Mouse (Mus musculus): ENCODE measurements around the gene Serpina16.
"Not testable (repeated sequence)": the region's sequence is repeated elsewhere in the genome, so short reads cannot be mapped to it uniquely, and the experiment has no call there.

Serpina16 gene

DNA sequence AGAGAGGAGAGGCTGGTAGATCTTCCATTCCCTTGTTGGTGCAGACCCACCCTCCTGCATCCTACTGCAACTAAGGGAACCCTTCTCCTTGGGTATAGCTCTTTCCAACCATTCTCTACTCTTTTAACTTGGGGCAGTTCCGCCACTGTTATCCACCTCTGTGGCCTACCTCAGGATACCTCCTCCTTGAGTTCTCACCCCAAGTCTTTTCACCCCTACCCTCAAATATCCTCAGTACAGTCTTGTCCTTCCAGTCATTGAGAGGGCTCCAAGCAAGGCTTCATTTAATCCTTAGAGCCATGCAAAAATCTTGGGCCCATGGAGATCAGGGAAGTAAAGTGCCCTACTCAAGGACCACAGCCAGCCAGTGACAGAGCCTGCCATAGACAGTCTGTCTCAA, at the start of gene Serpina16:
Serpina16 (minus strand) TSS at position 101 of the 400 bp plus-strand sequence.
- DNase-seq, result no peak

- DNase-seq, result peak; percentile 23
Measured at GRCm38 (mm10) chr12:103711537-103711936, 35.6 kb upstream of the Serpina16 start.

- no peak for DNase-seq
Measured at GRCm38 (mm10) chr12:103710405-103710804, 34.5 kb upstream of the Serpina16 start.

DNA sequence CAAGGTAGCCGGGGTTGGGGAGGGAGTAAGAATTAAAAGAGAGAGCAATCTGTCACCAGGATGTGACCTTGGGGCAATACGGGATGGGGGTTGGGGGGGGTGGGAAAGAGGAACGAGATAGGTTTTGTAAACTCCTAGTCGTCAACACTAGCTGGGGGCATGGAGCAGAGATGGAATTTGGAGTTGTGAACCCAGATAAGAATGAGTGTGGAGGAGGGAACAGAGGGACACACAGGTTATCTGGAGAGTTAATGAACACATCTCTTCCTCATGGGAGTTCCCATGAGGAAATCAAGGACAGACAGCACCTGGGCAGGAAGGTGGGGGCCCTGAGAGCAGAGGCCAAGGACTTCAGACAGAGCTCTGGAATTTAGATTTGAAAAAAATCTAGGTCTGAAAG, 30.2 kb upstream of the Serpina16 start:
- no peak for DNase-seq

DNA sequence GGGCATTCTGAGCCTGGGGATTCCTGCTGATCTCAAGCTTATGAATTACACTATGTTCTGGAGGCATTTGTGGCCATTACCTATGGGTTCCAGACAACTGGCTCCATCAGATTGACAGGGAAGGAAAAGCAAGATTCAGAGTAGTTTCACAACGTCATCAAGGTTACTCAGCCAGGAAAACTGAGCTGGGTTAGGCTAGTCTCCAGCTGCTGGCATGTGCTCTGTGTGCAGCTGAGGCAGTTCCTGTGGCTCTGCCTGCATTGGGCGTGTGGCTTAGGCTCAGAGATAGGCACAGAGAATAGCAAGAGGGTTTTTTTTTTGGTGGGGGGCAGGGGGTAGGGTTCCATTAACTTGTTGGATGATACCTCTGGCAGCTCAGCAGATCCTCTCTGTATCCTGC, 29.6 kb upstream of the Serpina16 start:
- no peak for DNase-seq

DNA sequence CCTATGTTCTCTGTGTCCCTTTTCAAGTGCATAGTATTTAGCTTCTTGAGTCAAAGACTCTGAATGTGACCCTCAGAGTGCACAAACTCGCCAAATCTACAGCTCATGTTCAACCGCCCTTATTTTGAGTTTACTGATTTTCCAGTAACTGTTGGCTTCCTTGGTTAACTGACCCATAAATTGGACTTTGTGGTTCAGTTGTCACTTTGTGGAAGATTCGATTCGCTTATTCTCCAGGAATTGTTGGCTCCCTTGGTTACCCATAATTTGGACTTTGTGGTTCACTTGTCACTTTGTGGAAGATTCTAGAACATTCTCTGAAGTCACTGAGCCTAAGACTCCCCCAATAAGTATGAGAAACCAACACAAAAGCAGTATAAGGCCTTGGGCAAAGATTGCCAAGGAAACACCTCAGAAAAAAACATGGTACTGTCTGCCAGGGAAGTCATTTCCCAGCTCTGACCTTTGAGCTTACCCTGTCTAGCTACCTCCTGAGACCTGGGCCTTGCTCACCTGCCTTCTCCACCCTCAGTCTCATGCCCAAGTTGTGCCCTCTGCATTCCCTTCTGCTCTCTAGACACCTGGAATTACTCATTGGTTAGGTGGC, 24.3 kb upstream of the Serpina16 start:
- no peak for DNase-seq

DNA sequence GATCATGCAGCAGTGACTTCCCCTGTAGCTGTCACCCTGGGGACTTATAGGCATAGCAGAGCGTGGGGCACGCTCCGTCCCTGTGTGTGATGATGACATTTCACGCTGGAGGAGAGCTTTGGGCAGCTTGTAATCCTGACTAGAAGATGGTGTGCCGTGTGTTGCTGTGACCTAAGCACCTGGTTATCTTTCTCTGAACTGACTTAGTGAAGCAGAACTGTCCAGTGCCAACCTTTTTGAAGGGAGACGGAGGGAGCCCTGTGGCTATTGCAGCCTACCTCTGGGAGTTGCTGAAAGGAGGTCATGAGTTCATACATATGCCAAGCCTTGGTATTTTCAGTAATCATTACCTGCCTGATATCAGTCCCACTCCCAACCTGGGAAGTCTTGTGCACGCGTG, 19.5 kb upstream of the Serpina16 start, which contains the start of gene Serpina1f:
Serpina1f (minus strand) TSS at position 101 of the 400 bp plus-strand sequence.
- DNase-seq, result no peak

DNA sequence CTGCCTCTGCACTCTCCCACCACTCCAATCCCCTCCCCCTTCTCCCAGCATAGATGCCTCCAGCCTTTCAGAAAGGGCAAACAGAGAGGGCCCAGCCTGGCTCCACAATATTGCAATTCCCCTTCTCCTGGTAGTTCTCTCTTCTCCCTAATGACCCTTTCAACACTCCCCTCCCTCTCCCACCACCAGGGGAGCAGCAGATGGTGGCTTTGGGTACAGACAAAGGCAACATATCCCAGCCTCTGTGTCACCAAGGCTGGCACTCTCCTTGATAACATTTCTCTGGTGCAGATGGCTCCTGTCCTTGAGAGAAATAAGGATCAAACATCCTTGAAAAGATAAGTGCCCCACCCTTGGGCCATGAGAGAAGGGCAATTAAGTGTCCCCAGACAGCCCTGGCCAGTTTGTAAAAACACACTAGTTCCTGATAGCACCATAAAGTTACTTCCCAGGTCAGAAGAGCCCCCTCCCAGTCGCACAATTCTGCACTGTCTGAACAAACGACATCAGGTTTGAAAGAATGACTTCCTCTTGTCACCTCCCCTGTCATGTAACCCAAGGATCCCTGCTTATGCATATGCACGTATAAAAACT, 12.4 kb upstream of the Serpina16 start:
- DNase-seq, result no peak

DNA sequence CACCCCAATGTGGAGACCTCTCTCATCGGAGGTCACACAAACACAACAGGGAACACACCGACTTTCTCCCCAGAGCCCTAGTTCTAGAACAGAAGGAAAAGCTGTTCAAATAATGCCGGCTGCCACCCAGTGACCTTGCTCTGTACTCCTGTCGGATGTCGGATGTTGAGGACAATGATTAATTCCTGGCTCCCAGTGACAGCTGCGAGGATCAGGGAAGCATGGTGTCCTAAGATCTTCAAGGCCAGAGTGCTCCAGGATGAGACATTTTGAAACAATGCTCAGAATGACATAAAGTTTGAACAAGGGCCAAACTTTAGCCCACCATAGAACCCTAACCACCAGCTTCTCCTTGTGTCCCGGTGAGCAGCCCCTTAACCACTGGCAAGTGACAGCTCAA, 11.1 kb upstream of the Serpina16 start:
- DNase-seq, result no peak

GRCm38 (mm10) chr12:103686050-103686449, 10.1 kb upstream of the Serpina16 start:
- DNase-seq, result no peak

GRCm38 (mm10) chr12:103685386-103685785, 9.4 kb upstream of the Serpina16 start:
- DNase-seq, result no peak

GRCm38 (mm10) chr12:103683775-103684174, 7.8 kb upstream of the Serpina16 start:
- no peak for DNase-seq

GRCm38 (mm10) chr12:103681739-103682138, 5.8 kb upstream of the Serpina16 start:
- no peak for DNase-seq

DNA sequence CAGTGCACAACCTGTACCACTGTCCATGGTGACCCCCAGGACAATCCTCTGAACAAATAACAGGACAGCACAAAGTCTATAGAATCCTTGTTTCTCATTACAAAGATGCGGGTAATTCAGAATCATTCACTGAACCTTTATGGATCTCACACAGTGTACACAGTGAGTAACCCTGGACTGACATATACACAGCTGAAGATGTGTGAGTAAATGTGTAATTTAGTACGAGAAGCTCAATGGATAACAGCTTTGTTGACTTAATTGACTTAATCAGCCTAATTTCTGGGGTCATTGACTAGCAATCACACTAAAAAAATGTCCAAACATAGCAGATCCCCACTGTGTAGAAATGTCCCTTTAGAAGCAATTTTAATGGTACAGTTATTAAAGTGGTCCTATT, 5.2 kb upstream of the Serpina16 start:
- no peak for DNase-seq

- DNase-seq, result not testable (repeated sequence)
Measured at GRCm38 (mm10) chr12:103679853-103680252, 3.9 kb upstream of the Serpina16 start.

- DNase-seq, result peak; percentile 49
Measured at GRCm38 (mm10) chr12:103673179-103673578, 2.8 kb downstream of the Serpina16 start.

GRCm38 (mm10) chr12:103671483-103671882, 4.5 kb downstream of the Serpina16 start:
- DNase-seq, result no peak

DNA sequence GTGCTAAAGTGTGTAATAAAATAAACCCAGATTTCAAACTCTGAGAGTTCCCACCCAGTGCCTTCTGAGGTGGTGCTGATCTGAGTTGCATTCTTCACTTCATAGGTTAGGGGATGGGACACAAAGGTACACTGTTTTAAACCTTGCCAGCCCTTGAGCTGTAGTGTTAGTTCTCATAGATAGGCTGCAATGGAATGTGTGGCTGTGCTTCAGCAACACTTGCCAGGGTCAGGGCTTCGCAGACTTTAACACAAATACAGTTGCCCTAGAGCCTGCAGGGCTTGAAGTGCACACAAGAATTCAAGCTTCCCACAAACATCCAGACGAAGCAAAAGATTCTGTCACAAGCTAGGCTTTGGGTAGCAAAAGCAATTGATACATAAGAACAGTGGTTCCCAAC, 5.0 kb downstream of the Serpina16 start:
- DNase-seq, result no peak

DNA sequence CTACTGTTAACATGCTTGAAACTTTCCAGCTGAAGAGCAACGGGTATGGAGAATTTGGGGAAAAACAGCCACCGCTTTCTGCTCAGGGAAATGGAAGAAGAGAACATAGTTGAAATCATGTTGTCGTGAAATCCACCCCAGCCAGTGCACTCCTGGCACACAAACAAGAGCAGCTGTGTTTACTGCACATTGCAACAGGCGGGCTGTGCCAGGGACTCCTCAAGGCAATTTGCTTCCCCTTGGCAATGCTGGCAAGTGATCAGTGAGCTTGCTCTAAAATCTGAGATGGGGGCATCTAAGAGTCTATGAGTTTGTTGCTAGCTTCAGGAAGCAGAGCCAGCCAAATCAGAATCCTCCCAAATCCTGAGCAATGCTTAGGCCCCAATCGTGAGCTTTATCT, 5.6 kb downstream of the Serpina16 start:
- peak; percentile 29 for DNase-seq

GRCm38 (mm10) chr12:103665286-103665685, 10.7 kb downstream of the Serpina16 start:
- no peak for DNase-seq

- DNase-seq, result not testable (repeated sequence)
Measured at GRCm38 (mm10) chr12:103662053-103662452, 13.9 kb downstream of the Serpina16 start.

DNA sequence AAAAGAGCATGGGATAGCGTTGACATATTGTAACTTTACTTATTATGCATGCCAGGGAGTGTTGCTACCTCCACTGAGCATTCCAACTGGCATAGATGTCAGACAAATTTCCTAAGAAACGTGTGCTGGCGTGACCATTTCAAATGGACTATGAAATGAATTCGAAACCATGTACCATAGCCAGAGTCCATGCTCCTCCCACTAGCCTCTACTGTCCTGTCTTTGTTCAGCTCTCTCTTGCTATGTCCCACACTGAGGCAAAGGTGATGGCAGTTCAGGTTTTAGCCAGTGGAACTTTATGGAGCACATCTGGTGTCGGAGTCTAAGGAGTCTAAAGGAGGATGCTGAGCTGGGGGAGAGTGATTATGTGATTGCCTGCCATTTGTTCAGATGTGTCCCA, 15.9 kb downstream of the Serpina16 start:
- DNase-seq, result no peak

- no peak for DNase-seq
Measured at GRCm38 (mm10) chr12:103659171-103659570, 16.8 kb downstream of the Serpina16 start.

DNA sequence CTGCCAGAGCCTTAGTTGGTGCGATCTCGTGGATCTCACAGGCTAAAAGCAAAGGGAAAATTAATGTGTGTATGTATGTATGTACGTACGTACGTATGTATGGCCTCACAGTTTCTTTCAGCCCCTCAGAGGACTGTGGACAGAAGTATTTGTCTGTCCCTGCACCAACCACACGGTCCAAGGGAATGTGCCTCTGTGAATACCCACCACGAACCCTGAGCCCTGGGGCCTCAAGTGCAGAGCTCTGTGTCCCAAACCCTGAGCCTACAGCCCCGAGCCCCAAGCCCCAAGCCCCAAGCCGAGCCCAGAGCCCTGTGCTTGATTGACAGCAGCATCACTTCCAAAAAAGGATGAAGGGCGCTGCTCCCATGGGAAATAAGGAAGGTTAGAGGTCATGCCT, 17.9 kb downstream of the Serpina16 start:
- no peak for DNase-seq

Data from lung, postnatal 14 days (tissue).